ENCODE assay signal across 42 mouse cellular contexts in the genomic region with DNA sequence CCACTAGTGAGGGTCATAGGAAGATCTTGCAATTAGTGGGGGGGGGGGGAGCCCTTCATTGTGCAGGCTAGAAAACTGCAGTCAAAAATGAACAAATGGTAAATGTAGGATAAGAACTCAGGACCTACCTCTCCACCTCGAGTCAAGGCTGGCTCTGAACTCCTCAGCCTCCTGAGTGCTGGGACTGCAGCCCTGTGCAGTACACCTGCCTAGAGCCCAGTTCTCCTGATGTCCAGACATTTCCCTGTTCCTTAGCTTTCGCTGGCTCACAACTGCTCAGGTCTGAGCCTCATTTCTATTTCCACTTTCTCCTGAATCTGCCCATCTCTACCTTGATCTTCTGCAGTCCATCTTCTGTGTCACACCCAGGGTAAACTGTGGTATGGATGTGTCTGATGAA. TPM values are rescaled to one million over a fixed set of nuclear protein-coding genes. Genes with fewer than 3 reads are reported as not detected.
"Had no signal": no experiment of that assay in that cellular context is flagged by ENCODE, and none has a peak within 500 bp of the region (broad histone marks: within the 10 kb centered on the region; RNA-seq: fewer than 3 reads in every experiment).

No protein-coding gene starts in this region.

- H3K36me3 ChIP-seq: limb, embryonic 10.5 days; limb, embryonic 12.5 days; limb, embryonic 13.5 days; limb, embryonic 15.5 days; liver, embryonic 12.5 days; liver, embryonic 13.5 days; liver, embryonic 15.5 days; lung, embryonic 15.5 days; midbrain, embryonic 10.5 days; midbrain, embryonic 12.5 days; midbrain, embryonic 13.5 days; midbrain, embryonic 15.5 days; neural tube, embryonic 12.5 days had no signal

- H3K4me1 ChIP-seq: limb, embryonic 12.5 days; limb, embryonic 13.5 days; limb, embryonic 15.5 days; liver, embryonic 12.5 days; liver, embryonic 13.5 days; liver, embryonic 15.5 days; lung, embryonic 15.5 days; midbrain, embryonic 10.5 days; midbrain, embryonic 12.5 days; midbrain, embryonic 13.5 days; midbrain, embryonic 15.5 days; neural tube, embryonic 12.5 days had no signal

- ATAC-seq: liver, embryonic 12.5 days; liver, postnatal 0 days; lung, postnatal 0 days; midbrain, embryonic 13.5 days; midbrain, embryonic 15.5 days; midbrain, embryonic 16.5 days had no signal

- H3K9ac ChIP-seq: limb, embryonic 12.5 days; limb, embryonic 13.5 days; limb, embryonic 15.5 days; liver, embryonic 12.5 days; liver, embryonic 13.5 days; liver, embryonic 14.5 days; liver, embryonic 15.5 days; liver, postnatal 0 days; lung, embryonic 14.5 days; lung, embryonic 15.5 days; midbrain, embryonic 12.5 days; midbrain, embryonic 13.5 days; midbrain, embryonic 15.5 days; neural tube, embryonic 12.5 days had no signal

- H3K4me3 ChIP-seq: limb, embryonic 10.5 days; limb, embryonic 12.5 days; limb, embryonic 13.5 days; limb, embryonic 15.5 days; liver, embryonic 12.5 days; liver, embryonic 13.5 days; liver, embryonic 15.5 days; lung, embryonic 15.5 days; megakaryocyte, embryonic 14.5 days; midbrain, embryonic 10.5 days; midbrain, embryonic 12.5 days; midbrain, embryonic 13.5 days; midbrain, embryonic 15.5 days; myocyte; neural tube, embryonic 12.5 days had no signal

- H3K4me2 ChIP-seq: limb, embryonic 12.5 days; limb, embryonic 13.5 days; limb, embryonic 15.5 days; liver, embryonic 11.5 days; liver, embryonic 12.5 days; liver, embryonic 13.5 days; liver, embryonic 15.5 days; lung, embryonic 14.5 days; lung, embryonic 15.5 days; midbrain, embryonic 11.5 days; midbrain, embryonic 12.5 days; midbrain, embryonic 13.5 days; midbrain, embryonic 15.5 days; neural tube, embryonic 12.5 days had no signal

- H3K27ac ChIP-seq: limb, embryonic 10.5 days; limb, embryonic 12.5 days; limb, embryonic 13.5 days; limb, embryonic 15.5 days; liver, embryonic 12.5 days; liver, embryonic 13.5 days; liver, embryonic 14.5 days; liver, embryonic 15.5 days; lung, embryonic 15.5 days; macrophage; midbrain, embryonic 10.5 days; midbrain, embryonic 12.5 days; midbrain, embryonic 13.5 days; midbrain, embryonic 15.5 days; neural tube, embryonic 12.5 days had no signal

- H3K9me3 ChIP-seq: limb, embryonic 10.5 days; limb, embryonic 12.5 days; limb, embryonic 13.5 days; limb, embryonic 15.5 days; liver, embryonic 12.5 days; liver, embryonic 13.5 days; liver, embryonic 15.5 days; lung, embryonic 15.5 days; megakaryocyte, embryonic 14.5 days; midbrain, embryonic 10.5 days; midbrain, embryonic 12.5 days; midbrain, embryonic 13.5 days; midbrain, embryonic 15.5 days; neural tube, embryonic 12.5 days had no signal

- H3K27me3 ChIP-seq: liver, embryonic 13.5 days; lung, embryonic 15.5 days; midbrain, embryonic 12.5 days; midbrain, embryonic 13.5 days; midbrain, embryonic 15.5 days; neural tube, embryonic 12.5 days had no signal

- DNase-seq: left cerebral cortex, postnatal 4 days; liver; liver, embryonic 13.5 days; liver, postnatal 0 days; lung, adult 18-20 months; lung, adult 2 months; lung, embryonic 14.5 days; lung, postnatal 10 days; lung, postnatal 14 days; lung, postnatal 36 days; lung, postnatal 4 days; midbrain, embryonic 14.5 days had no signal

RNA-seq across cellular contexts. Expression of a gene that starts 39.0 kb away (rescaled TPM):
- total RNA-seq: left cerebral cortex, postnatal 25 days; left cerebral cortex, postnatal 4 days; liver, adult 2 months; megakaryocyte progenitor cell, adult 5-6 weeks; megakaryocyte, adult 5-6 weeks; megakaryocyte-erythroid progenitor cell, adult 5-6 weeks; monocyte, adult 5-6 weeks had no signal
- polyA plus RNA-seq: liver, embryonic 11.5 days; liver, embryonic 12.5 days; liver, embryonic 13.5 days; liver, embryonic 14.5 days; liver, embryonic 15.5 days; liver, embryonic 16.5 days; liver, postnatal 0 days; macrophage; myocyte had no signal

RNA-seq across cellular contexts. Expression of a gene that starts 45.2 kb away (rescaled TPM):
- total RNA-seq: left cerebral cortex, postnatal 10 days; left cerebral cortex, postnatal 14 days; left cerebral cortex, postnatal 25 days; left cerebral cortex, postnatal 4 days; liver, adult 2 months; megakaryocyte-erythroid progenitor cell, adult 5-6 weeks; monocyte, adult 5-6 weeks had no signal
- polyA plus RNA-seq: limb, embryonic 10.5 days; liver, adult 2 months; liver, embryonic 11.5 days; liver, embryonic 12.5 days; liver, embryonic 13.5 days; liver, postnatal 0 days; macrophage; midbrain, embryonic 12.5 days; midbrain, embryonic 13.5 days; midbrain, embryonic 14.5 days; midbrain, embryonic 15.5 days; midbrain, embryonic 16.5 days; myocyte; neural tube, embryonic 11.5 days; neural tube, embryonic 12.5 days had no signal
